Mouse (Mus musculus): Measurements from ENCODE around the gene Spg7. TPM values are rescaled to one million over a fixed set of nuclear protein-coding genes. Genes with fewer than 3 reads are reported as not detected.

Spg7 gene
- polyA plus RNA-seq (2012; ENCODE audit: insufficient read depth, insufficient read length, missing spikeins): 58.3 and 65.1 TPM in 2 replicates

GRCm38 (mm10) chr8:123062721-123063120 lies at the start of gene Spg7:
Gene Spg7 (plus strand): TSS chr8:123062942.
- no peak within 1 kb of the TSS for H3K27ac ChIP-seq (ENCODE audit: insufficient read depth, low read depth, low read length)
- H3K4me1 ChIP-seq (ENCODE audit: control insufficient read depth, insufficient read depth, low read length): peaks cover 4% of the 10 kb centered on the region
- no peak within 1 kb of the TSS for H3K4me3 ChIP-seq (ENCODE audit: insufficient read depth, low read length)
- TF ChIP-seq CTCF (IDR thresholded peaks at IDR 0.05; ENCODE audit: low read depth, low read length) (no peak), POLR2A (IDR thresholded peaks at IDR 0.05; ENCODE audit: borderline replicate concordance, low read depth, low read length) (no peak)

- TF ChIP-seq CTCF (IDR thresholded peaks at IDR 0.05; ENCODE audit: low read depth, low read length) (no peak), POLR2A (IDR thresholded peaks at IDR 0.05; ENCODE audit: borderline replicate concordance, low read depth, low read length) (no peak)
- H3K4me3 ChIP-seq (ENCODE audit: insufficient read depth, low read length): no peak overlapping the region
- H3K4me1 ChIP-seq (ENCODE audit: control insufficient read depth, insufficient read depth, low read length): peaks cover 64% of the 10 kb centered on the region
- peak overlapping the region; percentile 27 for H3K27ac ChIP-seq (ENCODE audit: insufficient read depth, low read depth, low read length)
Measured at GRCm38 (mm10) chr8:123014429-123014828, 48.3 kb upstream of the Spg7 start.

GRCm38 (mm10) chr8:123015074-123015473 lies 47.7 kb upstream of the Spg7 start:
- H3K27ac ChIP-seq (ENCODE audit: insufficient read depth, low read depth, low read length): peak overlapping the region; percentile 19; the same call in 1 of the 2 replicates
- peaks cover 57% of the 10 kb centered on the region for H3K4me1 ChIP-seq (ENCODE audit: control insufficient read depth, insufficient read depth, low read length)
- no peak overlapping the region for H3K4me3 ChIP-seq (ENCODE audit: insufficient read depth, low read length)
- TF ChIP-seq POLR2A (IDR thresholded peaks at IDR 0.05; ENCODE audit: borderline replicate concordance, low read depth, low read length): no peak
- TF ChIP-seq CTCF (IDR thresholded peaks at IDR 0.05; ENCODE audit: low read depth, low read length): no peak

GRCm38 (mm10) chr8:123017143-123017542 lies 45.6 kb upstream of the Spg7 start:
- H3K4me1 ChIP-seq (ENCODE audit: control insufficient read depth, insufficient read depth, low read length): peaks cover 63% of the 10 kb centered on the region
- TF ChIP-seq CTCF (IDR thresholded peaks at IDR 0.05; ENCODE audit: low read depth, low read length): no peak
- no peak for TF ChIP-seq POLR2A (IDR thresholded peaks at IDR 0.05; ENCODE audit: borderline replicate concordance, low read depth, low read length)
- H3K27ac ChIP-seq (ENCODE audit: insufficient read depth, low read depth, low read length): no peak overlapping the region
- H3K4me3 ChIP-seq (ENCODE audit: insufficient read depth, low read length): no peak overlapping the region

GRCm38 (mm10) chr8:123018484-123019164 lies 44.1 kb upstream of the Spg7 start:
- no peak overlapping the region for H3K4me3 ChIP-seq (ENCODE audit: insufficient read depth, low read length)
- peaks cover 71% of the 10 kb centered on the region for H3K4me1 ChIP-seq (ENCODE audit: control insufficient read depth, insufficient read depth, low read length)
- no peak overlapping the region for H3K27ac ChIP-seq (ENCODE audit: insufficient read depth, low read depth, low read length)
- no peak for TF ChIP-seq POLR2A (IDR thresholded peaks at IDR 0.05; ENCODE audit: borderline replicate concordance, low read depth, low read length)
- no peak for TF ChIP-seq CTCF (IDR thresholded peaks at IDR 0.05; ENCODE audit: low read depth, low read length)

GRCm38 (mm10) chr8:123020084-123020483 lies 42.7 kb upstream of the Spg7 start:
- no peak overlapping the region for H3K27ac ChIP-seq (ENCODE audit: insufficient read depth, low read depth, low read length)
- H3K4me3 ChIP-seq (ENCODE audit: insufficient read depth, low read length): no peak overlapping the region
- TF ChIP-seq CTCF (IDR thresholded peaks at IDR 0.05; ENCODE audit: low read depth, low read length): no peak
- no peak for TF ChIP-seq POLR2A (IDR thresholded peaks at IDR 0.05; ENCODE audit: borderline replicate concordance, low read depth, low read length)
- H3K4me1 ChIP-seq (ENCODE audit: control insufficient read depth, insufficient read depth, low read length): peaks cover 62% of the 10 kb centered on the region

- no peak overlapping the region for H3K27ac ChIP-seq (ENCODE audit: insufficient read depth, low read depth, low read length)
- peaks cover 64% of the 10 kb centered on the region for H3K4me1 ChIP-seq (ENCODE audit: control insufficient read depth, insufficient read depth, low read length)
- no peak for TF ChIP-seq CTCF (IDR thresholded peaks at IDR 0.05; ENCODE audit: low read depth, low read length)
- no peak for TF ChIP-seq POLR2A (IDR thresholded peaks at IDR 0.05; ENCODE audit: borderline replicate concordance, low read depth, low read length)
- no peak overlapping the region for H3K4me3 ChIP-seq (ENCODE audit: insufficient read depth, low read length)
Measured at GRCm38 (mm10) chr8:123020859-123021258, 41.9 kb upstream of the Spg7 start.

- Histone ChIP-seq H3K4me3 (ENCODE audit: insufficient read depth, low read length) (no peak overlapping the region), H3K27ac (ENCODE audit: insufficient read depth, low read depth, low read length) (peak overlapping the region; percentile 34; the same call in 1 of the 2 replicates), H3K4me1 (ENCODE audit: control insufficient read depth, insufficient read depth, low read length) (peaks cover 64% of the 10 kb centered on the region)
- TF ChIP-seq POLR2A (IDR thresholded peaks at IDR 0.05; ENCODE audit: borderline replicate concordance, low read depth, low read length) (no peak), CTCF (IDR thresholded peaks at IDR 0.05; ENCODE audit: low read depth, low read length) (no peak)
Measured at GRCm38 (mm10) chr8:123021259-123021658, 41.5 kb upstream of the Spg7 start.

GRCm38 (mm10) chr8:123022727-123023126 lies 40.0 kb upstream of the Spg7 start:
- no peak for TF ChIP-seq POLR2A (IDR thresholded peaks at IDR 0.05; ENCODE audit: borderline replicate concordance, low read depth, low read length)
- TF ChIP-seq CTCF (IDR thresholded peaks at IDR 0.05; ENCODE audit: low read depth, low read length): no peak

GRCm38 (mm10) chr8:123024226-123024625 lies 38.5 kb upstream of the Spg7 start:
- H3K4me1 ChIP-seq (ENCODE audit: control insufficient read depth, insufficient read depth, low read length): peaks cover 66% of the 10 kb centered on the region
- H3K4me3 ChIP-seq (ENCODE audit: insufficient read depth, low read length): no peak overlapping the region
- TF ChIP-seq CTCF (IDR thresholded peaks at IDR 0.05; ENCODE audit: low read depth, low read length) (no peak), POLR2A (IDR thresholded peaks at IDR 0.05; ENCODE audit: borderline replicate concordance, low read depth, low read length) (no peak)
- H3K27ac ChIP-seq (ENCODE audit: insufficient read depth, low read depth, low read length): no peak overlapping the region

More at GRCm38 (mm10) chr8:123022727-123023126, 40.0 kb upstream of the Spg7 start:
- H3K4me3 ChIP-seq (ENCODE audit: insufficient read depth, low read length): no peak overlapping the region
- peaks cover 65% of the 10 kb centered on the region for H3K4me1 ChIP-seq (ENCODE audit: control insufficient read depth, insufficient read depth, low read length)
- no peak overlapping the region for H3K27ac ChIP-seq (ENCODE audit: insufficient read depth, low read depth, low read length)

All from bone marrow macrophage, adult 2 months (primary cell).